Mouse (Mus musculus): ENCODE data around the gene Asic2. TPM values are rescaled to one million over a fixed set of nuclear protein-coding genes. Genes with fewer than 3 reads are reported as not detected.

The Asic2 gene
- total RNA-seq, 2 experiments from 2014 or later = not detected

GRCm38 (mm10) chr11:81065386-81065785 is 902.9 kb downstream of the Asic2 start:
- intact Hi-C loops (cut with DNase I) = no loop called here
- DNase-seq = no peak

- intact Hi-C loops (cut with DNase I) = no loop called here
- DNase-seq = no peak
Observed at GRCm38 (mm10) chr11:81064006-81064405, 904.3 kb downstream of the Asic2 start.

- DNase-seq = no peak
- intact Hi-C loops (cut with DNase I) = no loop called here
Observed at GRCm38 (mm10) chr11:81060077-81060476, 908.2 kb downstream of the Asic2 start.

GRCm38 (mm10) chr11:81059546-81059945 is 908.7 kb downstream of the Asic2 start:
- intact Hi-C loops (cut with DNase I) = no loop called here
- DNase-seq = no peak

GRCm38 (mm10) chr11:81057506-81057905 is 910.8 kb downstream of the Asic2 start:
- no peak for DNase-seq
- intact Hi-C loops (cut with DNase I) = no loop called here

- intact Hi-C loops (cut with DNase I) = no loop called here
- DNase-seq = no peak
Observed at GRCm38 (mm10) chr11:81056776-81057175, 911.5 kb downstream of the Asic2 start.

GRCm38 (mm10) chr11:81055446-81056145 is 912.7 kb downstream of the Asic2 start:
- no peak for DNase-seq
- intact Hi-C loops (cut with DNase I) = no loop called here

GRCm38 (mm10) chr11:81053826-81054225 is 914.4 kb downstream of the Asic2 start:
- intact Hi-C loops (cut with DNase I) = no loop called here
- DNase-seq = no peak

- no peak for DNase-seq
- intact Hi-C loops (cut with DNase I) = no loop called here
Observed at GRCm38 (mm10) chr11:81041671-81042070, 926.6 kb downstream of the Asic2 start.

- intact Hi-C loops (cut with DNase I) = no loop called here
Observed at GRCm38 (mm10) chr11:81039976-81040375, 928.3 kb downstream of the Asic2 start.

GRCm38 (mm10) chr11:81032151-81032550 is 936.1 kb downstream of the Asic2 start:
- intact Hi-C loops (cut with DNase I) = no loop called here
- no peak for DNase-seq

More at GRCm38 (mm10) chr11:81039976-81040375, 928.3 kb downstream of the Asic2 start:
- no peak for DNase-seq

- intact Hi-C loops (cut with DNase I) = no loop called here
- DNase-seq = no peak
Observed at GRCm38 (mm10) chr11:81014776-81015175, 953.5 kb downstream of the Asic2 start.

GRCm38 (mm10) chr11:81013501-81013900 is 954.8 kb downstream of the Asic2 start:
- intact Hi-C loops (cut with DNase I) = no loop called here
- DNase-seq = no peak

- no peak for DNase-seq
- intact Hi-C loops (cut with DNase I) = no loop called here
Observed at GRCm38 (mm10) chr11:81010766-81011165, 957.5 kb downstream of the Asic2 start.

GRCm38 (mm10) chr11:81009366-81009765 is 958.9 kb downstream of the Asic2 start:
- no peak for DNase-seq
- intact Hi-C loops (cut with DNase I) = no loop called here

- intact Hi-C loops (cut with DNase I) = no loop called here
- peak in 1 of 2 experiments; percentile 6 for DNase-seq
Observed at GRCm38 (mm10) chr11:81005831-81006230, 962.4 kb downstream of the Asic2 start.

- intact Hi-C loops (cut with DNase I) = no loop called here
- no peak for DNase-seq
Observed at GRCm38 (mm10) chr11:81002769-81003430, 965.4 kb downstream of the Asic2 start.

- DNase-seq = no peak
- intact Hi-C loops (cut with DNase I) = no loop called here
Observed at GRCm38 (mm10) chr11:80995621-80996020, 972.6 kb downstream of the Asic2 start.

GRCm38 (mm10) chr11:80983530-80983929 is 984.7 kb downstream of the Asic2 start:
- intact Hi-C loops (cut with DNase I) = no loop called here
- no peak for DNase-seq

GRCm38 (mm10) chr11:80976239-80976855 is 991.9 kb downstream of the Asic2 start:
- peak in 1 of 2 experiments; percentile 6 for DNase-seq
- intact Hi-C loops (cut with DNase I) = no loop called here

GRCm38 (mm10) chr11:80974616-80975015 is 993.6 kb downstream of the Asic2 start:
- peak in 1 of 2 experiments; percentile 4 for DNase-seq
- intact Hi-C loops (cut with DNase I) = no loop called here

GRCm38 (mm10) chr11:80973976-80974375 is 994.3 kb downstream of the Asic2 start:
- intact Hi-C loops (cut with DNase I) = no loop called here
- DNase-seq = peak; percentile 68 to 70
